Mouse (Mus musculus) lung, adult 2 months (tissue): ENCODE measurements around the gene Tut1.

Experiments
- CTCF ChIP-seq: fragments of 200-500 bp; IDR thresholded peaks from 2 replicates; pipeline ENCODE4 v1.5.1; 2011; ENCODE audit warnings: mild to moderate bottlenecking, low read length, control low read depth; ENCODE audit not compliant: insufficient read depth
- POLR2A ChIP-seq: fragments of 200-500 bp; IDR thresholded peaks from 2 replicates; pipeline ENCODE4 v1.6.1; 2011; ENCODE audit warnings: low read depth, mild to moderate bottlenecking, control low read depth, low read length, borderline replicate concordance; ENCODE audit errors: extremely low read depth

DNA sequence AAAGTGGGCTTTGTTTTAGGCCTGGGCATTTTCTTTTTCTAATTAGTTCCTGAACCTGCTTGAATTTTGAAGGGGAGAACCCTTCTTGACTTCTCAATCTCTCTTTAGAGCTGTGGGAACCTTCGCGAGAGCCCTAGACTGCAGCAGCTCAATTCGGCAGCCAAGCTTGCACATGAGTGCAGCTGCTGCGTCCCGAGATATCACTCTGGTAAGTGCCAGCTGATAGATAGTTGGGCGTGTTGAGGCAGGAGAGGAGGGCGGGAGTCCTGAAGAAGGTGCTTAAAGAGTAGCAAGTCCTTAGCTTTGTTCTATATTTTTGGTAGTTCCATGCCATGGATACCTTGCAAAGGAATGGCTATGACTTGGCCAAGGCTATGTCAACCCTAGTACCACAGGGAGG is 6.7 kb upstream of the Tut1 start:
- TF ChIP-seq CTCF (no peak), POLR2A (no peak)
